12 mouse cellular contexts compared by ENCODE assay signal in genomic region chr4:149395581-149395980, GRCm38 (mm10). TPM values are rescaled to one million over a fixed set of nuclear protein-coding genes. Genes with fewer than 3 reads are reported as not detected.
DNase-seq lines count a peak whose midpoint lies in the region; ATAC-seq lines count a peak whose summit lies in the region.
"Had no signal": no experiment of that assay in that cellular context is flagged by ENCODE, and none has a peak within 500 bp of the region (broad histone marks: within the 10 kb centered on the region; RNA-seq: fewer than 3 reads in every experiment).

No protein-coding gene starts in this region.

- no peak overlapping the region for H3K9ac ChIP-seq in hindbrain, embryonic 13.5 days
- H3K9ac ChIP-seq in hindbrain, embryonic 14.5 days = no peak overlapping the region

- intact Hi-C loops in gastrocnemius, postnatal 36 days (cut with DNase I) = no loop called here

- ATAC-seq in hindbrain, embryonic 13.5 days (ENCODE audit: low FRiP score) = no peak
- ATAC-seq in hindbrain, embryonic 14.5 days (ENCODE audit: low FRiP score) = no peak

- no peak overlapping the region for H3K4me3 ChIP-seq in hindbrain, embryonic 13.5 days
- no peak overlapping the region for H3K4me3 ChIP-seq in hindbrain, embryonic 14.5 days (replicated peaks; ENCODE audit: low read length)
- no peak overlapping the region for H3K4me3 ChIP-seq in limb, embryonic 10.5 days

- peaks cover 27% of the 10 kb centered on the region for H3K4me1 ChIP-seq in hindbrain, embryonic 13.5 days (replicated peaks)
- no peaks in the 10 kb centered on the region for H3K4me1 ChIP-seq in hindbrain, embryonic 14.5 days (replicated peaks; ENCODE audit: control insufficient read depth, insufficient read depth, low read length)
- H3K4me1 ChIP-seq in limb, embryonic 10.5 days = peaks cover 27% of the 10 kb centered on the region

- no peaks in the 10 kb centered on the region for H3K9me3 ChIP-seq in hindbrain, embryonic 13.5 days
- H3K9me3 ChIP-seq in hindbrain, embryonic 14.5 days (ENCODE audit: control insufficient read depth, low read length) = no peaks in the 10 kb centered on the region
- H3K9me3 ChIP-seq in limb, embryonic 10.5 days (replicated peaks) = no peaks in the 10 kb centered on the region

- 80% methylated on average over 6 of the region's 6 CpGs for WGBS in hindbrain, embryonic 13.5 days
- WGBS in hindbrain, embryonic 14.5 days = 87% methylated on average over 6 of the region's 6 CpGs
- 72% methylated on average over 6 of the region's 6 CpGs for WGBS in limb, embryonic 10.5 days

- H3K27ac ChIP-seq in hindbrain, embryonic 13.5 days = 0 out of 2 replicates have a peak overlapping the region, but pooled peaks have one; percentile 35
- H3K27ac ChIP-seq in hindbrain, embryonic 14.5 days = no peak overlapping the region
- H3K27ac ChIP-seq in limb, embryonic 10.5 days = no peak overlapping the region

- H3K4me2 ChIP-seq in hindbrain, embryonic 13.5 days = no peak overlapping the region
- no peak overlapping the region for H3K4me2 ChIP-seq in hindbrain, embryonic 14.5 days (replicated peaks)

- peaks cover 41% of the 10 kb centered on the region for H3K36me3 ChIP-seq in hindbrain, embryonic 13.5 days
- peaks cover 37% of the 10 kb centered on the region for H3K36me3 ChIP-seq in hindbrain, embryonic 14.5 days (replicated peaks; ENCODE audit: control insufficient read depth, insufficient read depth)
- H3K36me3 ChIP-seq in limb, embryonic 10.5 days = peaks cover 77% of the 10 kb centered on the region

- H3K27me3 ChIP-seq in hindbrain, embryonic 13.5 days = no peaks in the 10 kb centered on the region
- H3K27me3 ChIP-seq in hindbrain, embryonic 14.5 days (ENCODE audit: control insufficient read depth, insufficient read depth, low read length) = no peaks in the 10 kb centered on the region
- no peaks in the 10 kb centered on the region for H3K27me3 ChIP-seq in limb, embryonic 10.5 days (ENCODE audit: low read depth, poor library complexity, severe bottlenecking)
- H3K27me3 ChIP-seq: CH12.LX had no signal

- DNase-seq in hindbrain, embryonic 14.5 days (ENCODE audit: low spot score) = no peak
- peak; percentile 45 for DNase-seq in brain, adult 2 months (ENCODE audit: low read depth, low spot score)
- peak; percentile 50 to 66 for DNase-seq in gastrocnemius, postnatal 36 days
- DNase-seq in limb, embryonic 10.5 days (ENCODE audit: low spot score) = peak; percentile 53
- DNase-seq in thymus, postnatal 0 days (ENCODE audit: low spot score) = no peak
- no peak for DNase-seq in frontal cortex, adult 2 months (ENCODE audit: extremely low spot score in 1 of 2, low spot score in 1 of 2)
- DNase-seq in right cerebral cortex, postnatal 4 days = no peak
- DNase-seq: adrenal gland, adult 2 months; cerebellum, postnatal 14 days had no signal

RNA-seq across cellular contexts. Expression of gene Ube4b, which starts 31.0 kb away (rescaled TPM):
- polyA plus RNA-seq in hindbrain, embryonic 13.5 days (2015; fragmentation: Nextera tagmentation; extraction: Ambion mirVana) = 56.5 and 59.5 TPM in 2 replicates
- 53.8 and 55.3 TPM in 2 replicates for polyA plus RNA-seq in hindbrain, embryonic 14.5 days (2014; fragmentation: Nextera tagmentation; extraction: Ambion mirVana)
- 10 to 100 TPM; 28.0 to 31.4 TPM for total RNA-seq in gastrocnemius, postnatal 36 days (2021)
- 72.2 and 76.4 TPM in 2 replicates for polyA plus RNA-seq in limb, embryonic 10.5 days (2016; fragmentation: Nextera tagmentation; extraction: Ambion mirVana)
- 27.3 and 28.5 TPM in 2 replicates for polyA plus RNA-seq in thymus, postnatal 0 days (2015; fragmentation: Nextera tagmentation; extraction: Ambion mirVana)
- polyA plus RNA-seq in frontal cortex, adult 2 months (2012; rRNA removed) = 95.4 and 101 TPM in 2 replicates

RNA-seq across cellular contexts. Expression of gene Rbp7, which starts 59.2 kb away (rescaled TPM):
- polyA plus RNA-seq in hindbrain, embryonic 13.5 days (2015; fragmentation: Nextera tagmentation; extraction: Ambion mirVana) = not detected in 2 replicates
- polyA plus RNA-seq in hindbrain, embryonic 14.5 days (2014; fragmentation: Nextera tagmentation; extraction: Ambion mirVana) = not detected in 2 replicates
- 10 to 100 TPM; 15.3 to 18.7 TPM for total RNA-seq in gastrocnemius, postnatal 36 days (2021)
- polyA plus RNA-seq in limb, embryonic 10.5 days (2016; fragmentation: Nextera tagmentation; extraction: Ambion mirVana) = not detected in 2 replicates
- 12.6 and 18.0 TPM in 2 replicates for polyA plus RNA-seq in thymus, postnatal 0 days (2015; fragmentation: Nextera tagmentation; extraction: Ambion mirVana)
- 0.67 and 0.82 TPM in 2 replicates for polyA plus RNA-seq in frontal cortex, adult 2 months (2012; rRNA removed)
- total RNA-seq: CH12.LX; layer of hippocampus, postnatal 25 days had no signal

Comparison
In these comparisons a context has a peak if more than half of its experiments do, and no peak if none do; other contexts are left out.
1. DNase-seq: peak in brain, adult 2 months (single experiment), gastrocnemius, postnatal 36 days (2 of 2) and limb, embryonic 10.5 days (single experiment); none in hindbrain, embryonic 14.5 days (single experiment), thymus, postnatal 0 days (single experiment), frontal cortex, adult 2 months (0 of 2) and right cerebral cortex, postnatal 4 days (single experiment).